In genomic region chr9:121609381-121609780, GRCm38 (mm10) we compare ENCODE assay signal across 24 mouse cellular contexts. TPM values are rescaled to one million over a fixed set of nuclear protein-coding genes. Genes with fewer than 3 reads are reported as not detected.
"Had no signal": no experiment of that assay in that cellular context is flagged by ENCODE, and none has a peak within 500 bp of the region (broad histone marks: within the 10 kb centered on the region; RNA-seq: fewer than 3 reads in every experiment).

No protein-coding gene starts in this region.

- ATAC-seq: lung, postnatal 0 days; midbrain, embryonic 16.5 days had no signal

- H3K4me3 ChIP-seq: lung, embryonic 15.5 days; midbrain, embryonic 10.5 days; midbrain, embryonic 12.5 days; myocyte; neural tube, embryonic 13.5 days; neural tube, embryonic 15.5 days; stomach, embryonic 15.5 days had no signal

- H3K4me1 ChIP-seq: lung, embryonic 15.5 days; midbrain, embryonic 10.5 days; midbrain, embryonic 12.5 days; stomach, embryonic 15.5 days had no signal

- DNase-seq: lung, adult 18-20 months; lung, postnatal 14 days; lung, postnatal 36 days; midbrain, embryonic 14.5 days; retina, postnatal 1 day; right cerebral cortex, adult 18-20 months; right cerebral cortex, postnatal 25 days; right cerebral cortex, postnatal 4 days; spleen, adult 18-20 months; thymus, adult 2 months; thymus, postnatal 25 days; thymus, postnatal 4 days had no signal

RNA-seq across cellular contexts. Expression of gene Lyzl4, which starts 32.5 kb away (rescaled TPM):
- total RNA-seq: megakaryocyte progenitor cell, adult 5-6 weeks; megakaryocyte-erythroid progenitor cell, adult 5-6 weeks had no signal
- polyA plus RNA-seq: lung, embryonic 15.5 days; lung, postnatal 0 days; midbrain, embryonic 10.5 days; midbrain, embryonic 12.5 days; midbrain, embryonic 14.5 days; midbrain, embryonic 16.5 days; myocyte; neural tube, embryonic 11.5 days; neural tube, embryonic 13.5 days; neural tube, embryonic 15.5 days had no signal

RNA-seq across cellular contexts. Expression of gene Vipr1, which starts 33.1 kb away (rescaled TPM):
- total RNA-seq: megakaryocyte-erythroid progenitor cell, adult 5-6 weeks had no signal
